Mouse (Mus musculus) stomach, postnatal 0 days (tissue): ENCODE results near the gene Nrbp1.

ENCODE experiments used
- CTCF ChIP-seq: IDR thresholded peaks from 2 replicates; pipeline ENCODE4 v1.5.1; 2016; ENCODE audit warnings: antibody characterized with exemption, low read depth, mild to moderate bottlenecking, moderate library complexity
- EP300 ChIP-seq: optimal IDR thresholded peaks from 2 replicates; pipeline ENCODE3; 2016; ENCODE audit warnings: antibody characterized with exemption

GRCm38 (mm10) chr5:31222696-31223095, 18.0 kb upstream of the Nrbp1 start:
- TF ChIP-seq CTCF, result no peak
- TF ChIP-seq EP300, result no peak
